Mouse (Mus musculus): ENCODE measurements around the gene Ap3d1.

Ap3d1 gene

GRCm38 (mm10) chr10:80758651-80759050 is 16.6 kb upstream of the Ap3d1 start:
- in situ Hi-C loops (cut with MboI, MseI) = no loop called here

GRCm38 (mm10) chr10:80757717-80758116 is 15.7 kb upstream of the Ap3d1 start:
- in situ Hi-C loops (cut with MboI, MseI) = no loop called here

- in situ Hi-C loops (cut with MboI, MseI) = no loop called here
These were observed 14.9 kb upstream of the Ap3d1 start for GRCm38 (mm10) chr10:80756967-80757366.

GRCm38 (mm10) chr10:80756509-80756908 is 14.4 kb upstream of the Ap3d1 start:
- in situ Hi-C loops (cut with MboI, MseI) = no loop called here

- in situ Hi-C loops (cut with MboI, MseI) = no loop called here
These were observed 14.0 kb upstream of the Ap3d1 start for GRCm38 (mm10) chr10:80756099-80756498.

GRCm38 (mm10) chr10:80755291-80756015 is 13.4 kb upstream of the Ap3d1 start:
- in situ Hi-C loops (cut with MboI, MseI) = no loop called here

- in situ Hi-C loops (cut with MboI, MseI) = no loop called here
These were observed 12.7 kb upstream of the Ap3d1 start, which contains the start of gene Dot1l for GRCm38 (mm10) chr10:80754594-80755290. Gene Dot1l (plus strand): TSS chr10:80755206.

GRCm38 (mm10) chr10:80752079-80752625 is 10.1 kb upstream of the Ap3d1 start:
- in situ Hi-C loops (cut with MboI, MseI) = no loop called here

GRCm38 (mm10) chr10:80751188-80751832 is 9.2 kb upstream of the Ap3d1 start:
- in situ Hi-C loops (cut with MboI, MseI) = no loop called here

GRCm38 (mm10) chr10:80748609-80749008 is 6.5 kb upstream of the Ap3d1 start:
- in situ Hi-C loops (cut with MboI, MseI) = loop anchor here (5.0 kb wide), 3 partner anchors 49 to 249 kb away; partner anchors contain the start of genes Plekhj1 and Sf3a2

- in situ Hi-C loops (cut with MboI, MseI) = loop anchor here (5.0 kb wide), 3 partner anchors 50 to 250 kb away; partner anchors contain the start of genes Plekhj1 and Sf3a2
These were observed 5.3 kb upstream of the Ap3d1 start for GRCm38 (mm10) chr10:80747410-80747809.

GRCm38 (mm10) chr10:80744262-80744661 is 2.2 kb upstream of the Ap3d1 start:
- in situ Hi-C loops (cut with MboI, MseI) = no loop called here

GRCm38 (mm10) chr10:80741634-80742179 is 357 bp downstream of the Ap3d1 start:
- in situ Hi-C loops (cut with MboI, MseI) = no loop called here

- in situ Hi-C loops (cut with MboI, MseI) = no loop called here
These were observed 918 bp downstream of the Ap3d1 start for GRCm38 (mm10) chr10:80741146-80741545.

GRCm38 (mm10) chr10:80738657-80739056 is 3.4 kb downstream of the Ap3d1 start:
- in situ Hi-C loops (cut with MboI, MseI) = no loop called here

GRCm38 (mm10) chr10:80736731-80737130 is 5.3 kb downstream of the Ap3d1 start:
- in situ Hi-C loops (cut with MboI, MseI) = no loop called here

- in situ Hi-C loops (cut with MboI, MseI) = no loop called here
These were observed 9.4 kb downstream of the Ap3d1 start for GRCm38 (mm10) chr10:80732611-80733101.

GRCm38 (mm10) chr10:80727369-80728127 is 14.5 kb downstream of the Ap3d1 start:
- in situ Hi-C loops (cut with MboI, MseI) = no loop called here

- in situ Hi-C loops (cut with MboI, MseI) = no loop called here
These were observed 24.8 kb downstream of the Ap3d1 start for GRCm38 (mm10) chr10:80717281-80717680.

GRCm38 (mm10) chr10:80710834-80711233 is 31.2 kb downstream of the Ap3d1 start:
- in situ Hi-C loops (cut with MboI, MseI) = loop anchor here (5.0 kb wide), 1 partner anchor 66 kb away; no protein-coding TSS in a partner anchor

- in situ Hi-C loops (cut with MboI, MseI) = no loop called here
These were observed 36.6 kb downstream of the Ap3d1 start for GRCm38 (mm10) chr10:80705479-80705878.
